ENCODE assay signal across 8 mouse cellular contexts in genomic region chr6:57535971-57536669, GRCm38 (mm10). TPM values are rescaled to one million over a fixed set of nuclear protein-coding genes. Genes with fewer than 3 reads are reported as not detected.
A peak's percentile ranks its signal among the peaks of the same experiment; 100 is the strongest.
DNase-seq lines count a peak whose midpoint lies in the region; ATAC-seq and TF ChIP-seq lines count a peak whose summit lies in the region.

No protein-coding gene starts in this region.

- TF ChIP-seq CTCF in heart, adult 2 months (IDR thresholded peaks at IDR 0.05) = no peak
- TF ChIP-seq CTCF in stomach, postnatal 0 days (IDR thresholded peaks at IDR 0.05; ENCODE audit: low read depth) = no peak

- H3K4me2 ChIP-seq in hindbrain, embryonic 14.5 days (replicated peaks) = peak overlapping the region; percentile 81
- H3K4me2 ChIP-seq in lung, embryonic 15.5 days = peak overlapping the region; percentile 65
- H3K4me2 ChIP-seq in stomach, postnatal 0 days (replicated peaks; ENCODE audit: low read depth) = peak overlapping the region; percentile 67

- peak overlapping the region; percentile 63 for H3K9ac ChIP-seq in heart, adult 2 months (ENCODE audit: low read depth, low read length)
- no peak overlapping the region for H3K9ac ChIP-seq in ES-E14 (ENCODE audit: insufficient read depth, low read depth, low read length, poor library complexity, severe bottlenecking)
- H3K9ac ChIP-seq in hindbrain, embryonic 14.5 days = peak overlapping the region; percentile 55
- H3K9ac ChIP-seq in lung, embryonic 15.5 days = peak overlapping the region; percentile 49
- H3K9ac ChIP-seq in stomach, postnatal 0 days (ENCODE audit: low read length) = peak overlapping the region; percentile 61

- ATAC-seq in hindbrain, embryonic 14.5 days (ENCODE audit: low FRiP score) = peak; percentile 38; the same call in 1 of the 2 replicates
- peak; percentile 41; the same call in 1 of the 2 replicates for ATAC-seq in lung, embryonic 15.5 days (ENCODE audit: borderline replicate concordance, extremely low read depth, low FRiP score, low TSS enrichment)
- ATAC-seq in stomach, postnatal 0 days (ENCODE audit: low FRiP score, low TSS enrichment) = no peak

- TF ChIP-seq POLR2A in heart, adult 2 months (IDR thresholded peaks at IDR 0.05; ENCODE audit: insufficient read depth, low read depth, low read length) = no peak

- H3K9me3 ChIP-seq in ES-E14 (ENCODE audit: control insufficient read depth, insufficient read depth, low read depth, low read length) = no peaks in the 10 kb centered on the region
- no peaks in the 10 kb centered on the region for H3K9me3 ChIP-seq in hindbrain, embryonic 14.5 days (ENCODE audit: control insufficient read depth, low read length)
- H3K9me3 ChIP-seq in lung, embryonic 15.5 days = no peaks in the 10 kb centered on the region
- no peaks in the 10 kb centered on the region for H3K9me3 ChIP-seq in stomach, postnatal 0 days (ENCODE audit: control insufficient read depth, low read length)

- H3K27me3 ChIP-seq in heart, adult 2 months (ENCODE audit: control insufficient read depth, insufficient read depth, low read length) = no peaks in the 10 kb centered on the region
- no peaks in the 10 kb centered on the region for H3K27me3 ChIP-seq in hindbrain, embryonic 14.5 days (ENCODE audit: control insufficient read depth, insufficient read depth, low read length)
- H3K27me3 ChIP-seq in lung, embryonic 15.5 days = no peaks in the 10 kb centered on the region
- no peaks in the 10 kb centered on the region for H3K27me3 ChIP-seq in stomach, postnatal 0 days (ENCODE audit: control insufficient read depth, insufficient read depth, low read length)

- no peak for TF ChIP-seq EP300 in heart, adult 2 months (IDR thresholded peaks at IDR 0.05; ENCODE audit: insufficient read depth, low read depth, low read length)
- no peak for TF ChIP-seq EP300 in stomach, postnatal 0 days (optimal IDR thresholded peaks at IDR 0.05)

- peak overlapping the region; percentile 65 for H3K4me3 ChIP-seq in heart, adult 2 months
- peak overlapping the region; percentile 43 to 86 for H3K4me3 ChIP-seq in ES-E14 (ENCODE audit: insufficient read depth in 1 of 2, low read depth in 1 of 2, low read length in 2 of 2, poor library complexity in 1 of 2, severe bottlenecking in 1 of 2)
- H3K4me3 ChIP-seq in hindbrain, embryonic 14.5 days (replicated peaks; ENCODE audit: low read length) = peak overlapping the region; percentile 71
- peak overlapping the region; percentile 53 for H3K4me3 ChIP-seq in lung, embryonic 15.5 days
- peak overlapping the region; percentile 71 for H3K4me3 ChIP-seq in stomach, postnatal 0 days (ENCODE audit: low read depth, low read length)

- H3K79me2 ChIP-seq in heart, adult 2 months (replicated peaks; ENCODE audit: control insufficient read depth, insufficient read depth, low read length) = peaks cover 2% of the 10 kb centered on the region; the same call in 1 of the 2 replicates

- H3K4me1 ChIP-seq in heart, adult 2 months (ENCODE audit: control insufficient read depth, insufficient read depth, low read length) = peaks cover 4% of the 10 kb centered on the region; the same call in 1 of the 2 replicates
- H3K4me1 ChIP-seq in ES-E14 (ENCODE audit: control insufficient read depth in 2 of 2, insufficient read depth in 2 of 2, low read length in 2 of 2, poor library complexity in 1 of 2) = 0 out of 4 replicates have a peak, but pooled peaks cover 0 to 2% of the 10 kb centered on the region in 2 experiments
- peaks cover 13% of the 10 kb centered on the region; the same call in 1 of the 2 replicates for H3K4me1 ChIP-seq in hindbrain, embryonic 14.5 days (replicated peaks; ENCODE audit: control insufficient read depth, insufficient read depth, low read length)
- peaks cover 9% of the 10 kb centered on the region; the same call in 1 of the 2 replicates for H3K4me1 ChIP-seq in lung, embryonic 15.5 days
- no peaks in the 10 kb centered on the region for H3K4me1 ChIP-seq in stomach, postnatal 0 days (replicated peaks; ENCODE audit: control insufficient read depth, insufficient read depth)

- 20% methylated on average over 14 of the region's 14 CpGs for WGBS in heart, adult 2 months
- 26% methylated on average over 14 of the region's 14 CpGs for WGBS in hindbrain, embryonic 14.5 days
- 23% methylated on average over 14 of the region's 14 CpGs for WGBS in lung, embryonic 15.5 days
- WGBS in stomach, postnatal 0 days = 25% methylated on average over 14 of the region's 14 CpGs

- intact Hi-C loops in heart, adult 2 months (cut with DNase I) = loop anchor here (2.0 to 10.0 kb wide), 4 partner anchors 45 to 821 kb away; partner anchors contain the start of genes Avl9, Herc6, Lancl2 and Nt5c3

- H3K36me3 ChIP-seq in heart, adult 2 months (ENCODE audit: control insufficient read depth, insufficient read depth, low read length) = peaks cover 10% of the 10 kb centered on the region
- H3K36me3 ChIP-seq in ES-E14 (ENCODE audit: control insufficient read depth, insufficient read depth, low read length, poor library complexity, severe bottlenecking) = no peaks in the 10 kb centered on the region
- H3K36me3 ChIP-seq in hindbrain, embryonic 14.5 days (replicated peaks; ENCODE audit: control insufficient read depth, insufficient read depth) = no peaks in the 10 kb centered on the region
- no peaks in the 10 kb centered on the region for H3K36me3 ChIP-seq in lung, embryonic 15.5 days
- no peaks in the 10 kb centered on the region for H3K36me3 ChIP-seq in stomach, postnatal 0 days (ENCODE audit: control insufficient read depth, insufficient read depth, low read length)

- in situ Hi-C loops in ES-E14 (cut with MboI; ENCODE audit: low sequenced_read_pairs in 2 of 2, unreplicated experiment in 2 of 2) = loop anchor here in 1 of 2 experiments (25.0 kb wide), 1 partner anchor 724 kb away; no protein-coding TSS in a partner anchor

- peak overlapping the region; percentile 92 for H3K27ac ChIP-seq in heart, adult 2 months
- no peak overlapping the region for H3K27ac ChIP-seq in ES-E14 (ENCODE audit: insufficient read depth, low read depth, low read length, poor library complexity, severe bottlenecking)
- H3K27ac ChIP-seq in hindbrain, embryonic 14.5 days = peak overlapping the region; percentile 57; the same call in 1 of the 2 replicates
- H3K27ac ChIP-seq in lung, embryonic 15.5 days = peak overlapping the region; percentile 92
- peak overlapping the region; percentile 87 for H3K27ac ChIP-seq in stomach, postnatal 0 days (replicated peaks)

- DNase-seq in heart, adult 2 months = peak in 1 of 2 experiments; percentile 53
- DNase-seq in heart, adult 11 months = no peak
- DNase-seq in ES-E14 (ENCODE audit: low read depth, low spot score) = no peak
- peak; percentile 53 for DNase-seq in embryo, embryonic 11 days
- DNase-seq in hindbrain, embryonic 14.5 days (ENCODE audit: low spot score) = peak; percentile 26
- no peak for DNase-seq in stomach, postnatal 0 days (ENCODE audit: low spot score)
- no peak for DNase-seq in layer of hippocampus, adult 8-10 months (ENCODE audit: low spot score in 2 of 2)

TF ChIP-seq in ES-E14, 5 proteins besides CTCF, POLR2A, EP300 and RAD21:
- no peak for TF ChIP-seq MAFK (IDR thresholded peaks at IDR 0.05; ENCODE audit: insufficient read depth, low read depth, low read length)
- no peak for TF ChIP-seq ZC3H11A (IDR thresholded peaks at IDR 0.05; ENCODE audit: borderline replicate concordance, low read depth, low read length)
- no peak for TF ChIP-seq ZNF384 (IDR thresholded peaks at IDR 0.05; ENCODE audit: low read depth, low read length)
- TF ChIP-seq HCFC1 (IDR thresholded peaks at IDR 0.05; ENCODE audit: borderline replicate concordance, insufficient read depth, low read length) = no peak
- no peak for TF ChIP-seq CHD2 (IDR thresholded peaks at IDR 0.05; ENCODE audit: low read depth, low read length)

RNA-seq across cellular contexts. Expression of gene Ppm1k, which starts 0.9 kb away (rescaled TPM):
- 100 to 1,000 TPM in 1 of 2 experiments, 10 to 100 TPM in 1; 70.9 to 103 TPM for total RNA-seq in heart, adult 2 months (2021)
- polyA plus RNA-seq in heart, adult 2 months (2012; rRNA removed) = 18.0 and 36.9 TPM in 2 replicates
- total RNA-seq in ES-E14 (2012; rRNA removed) = 3.5 and 5.4 TPM in 2 replicates
- 6.2 and 8.3 TPM in 2 replicates for polyA plus RNA-seq in hindbrain, embryonic 14.5 days (2014; fragmentation: Nextera tagmentation; extraction: Ambion mirVana)
- polyA plus RNA-seq in lung, embryonic 15.5 days (2015; fragmentation: Nextera tagmentation; extraction: Ambion mirVana) = 5.9 and 6.4 TPM in 2 replicates
- polyA plus RNA-seq in stomach, postnatal 0 days (2015; fragmentation: Nextera tagmentation; extraction: Ambion mirVana) = 1.3 and 1.7 TPM in 2 replicates
- 10 to 100 TPM; 71.1 to 92.2 (median 79.2) TPM for total RNA-seq in layer of hippocampus, adult 8-10 months (2022)

RNA-seq across cellular contexts. Expression of gene Herc6, which starts 44.7 kb away (rescaled TPM):
- 1 to 10 TPM; 3.4 to 3.8 TPM for total RNA-seq in heart, adult 2 months (2021)
- 2.6 and 3.7 TPM in 2 replicates for polyA plus RNA-seq in heart, adult 2 months (2012; rRNA removed)
- total RNA-seq in ES-E14 (2012; rRNA removed) = 0.36 and 0.69 TPM in 2 replicates
- polyA plus RNA-seq in hindbrain, embryonic 14.5 days (2014; fragmentation: Nextera tagmentation; extraction: Ambion mirVana) = 0.64 and 0.78 TPM in 2 replicates
- 2.9 and 3.7 TPM in 2 replicates for polyA plus RNA-seq in lung, embryonic 15.5 days (2015; fragmentation: Nextera tagmentation; extraction: Ambion mirVana)
- polyA plus RNA-seq in stomach, postnatal 0 days (2015; fragmentation: Nextera tagmentation; extraction: Ambion mirVana) = 0.96 and 1.4 TPM in 2 replicates
- 10 to 100 TPM in 3 of 4 experiments, 1 to 10 TPM in 1; 9.7 to 13.5 (median 11.4) TPM for total RNA-seq in layer of hippocampus, adult 8-10 months (2022)

Comparison
In these comparisons a context has a peak if more than half of its experiments do, and no peak if none do; other contexts are left out.
1. DNase-seq: peak in embryo, embryonic 11 days (single experiment) and hindbrain, embryonic 14.5 days (single experiment); none in heart, adult 11 months (single experiment), ES-E14 (single experiment), stomach, postnatal 0 days (single experiment) and layer of hippocampus, adult 8-10 months (0 of 2).
2. Peak in every context shown above with its lines, with median percentiles within 50 percentile points of each other: H3K4me3 ChIP-seq and H3K4me2 ChIP-seq.